Mouse (Mus musculus) liver, postnatal 0 days (tissue): ENCODE measurements around the gene Trim30c.

Experiments used
- CTCF ChIP-seq: sonication (generic); IDR thresholded peaks from 2 replicates; pipeline ENCODE4 v1.5.1; 2016; ENCODE audit warnings: antibody characterized with exemption, low read depth
- EP300 ChIP-seq: IDR thresholded peaks from 2 replicates; pipeline ENCODE4 v1.6.1; 2016; ENCODE audit warnings: antibody characterized with exemption, low read depth, mild to moderate bottlenecking

GRCm38 (mm10) chr7:104401140-104401539 lies 503 bp upstream of the Trim30c start:
- TF ChIP-seq EP300, result no peak
- no peak for TF ChIP-seq CTCF
